Mouse (Mus musculus): ENCODE data around the gene Nemf. TPM values are rescaled to one million over a fixed set of nuclear protein-coding genes. Genes with fewer than 3 reads are reported as not detected.
"Not testable (repeated sequence)": the region's sequence is repeated elsewhere in the genome, so short reads cannot be mapped to it uniquely, and the experiment has no call there.

The Nemf gene
- polyA plus RNA-seq, 1 experiment = 6.2 TPM

GRCm38 (mm10) chr12:69372731-69373331 lies 15.9 kb upstream of the Nemf start:
- no peak for DNase-seq (ENCODE audit: low read depth)

DNA sequence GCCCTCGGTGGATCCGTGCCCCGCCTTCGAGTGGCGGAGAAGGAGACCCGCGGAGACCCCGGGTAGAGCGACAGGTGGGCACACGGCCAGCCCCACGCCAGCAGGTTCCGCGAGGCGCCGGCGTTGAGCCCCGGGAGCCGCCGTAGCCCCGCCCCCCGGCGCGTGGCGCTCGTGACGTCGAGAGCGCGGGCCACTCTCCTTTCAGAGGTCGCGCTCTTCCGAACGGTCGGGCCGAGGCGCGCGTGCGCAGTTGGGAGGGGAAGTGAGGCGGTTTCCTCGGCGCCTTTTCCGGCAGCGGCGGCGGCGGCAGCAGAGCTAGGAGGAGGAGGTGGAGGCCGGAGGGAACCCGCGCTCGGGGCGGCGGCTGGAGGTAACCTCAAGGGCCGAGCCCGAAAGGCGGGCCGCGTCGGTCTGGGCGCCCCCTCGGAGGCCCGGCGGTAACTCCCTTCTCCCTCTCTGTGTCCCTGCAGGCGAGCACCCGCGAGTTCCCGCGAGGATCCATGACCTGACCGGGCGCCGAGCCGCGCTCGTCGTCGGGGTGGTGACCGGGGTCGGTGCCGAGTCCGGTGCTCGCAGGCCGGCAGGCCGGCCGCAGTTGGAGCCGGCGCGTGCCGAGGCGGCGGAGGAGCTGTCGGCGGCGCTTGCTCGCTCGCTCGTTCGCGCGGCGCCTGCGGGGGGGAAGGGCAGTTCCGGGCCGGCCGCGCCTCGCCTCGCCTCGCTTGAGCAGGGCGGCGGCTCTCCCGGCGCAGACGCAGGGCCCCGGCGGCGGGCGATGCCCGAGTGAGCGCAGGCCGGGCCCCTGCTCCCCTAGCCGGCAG lies 15.1 kb upstream of the Nemf start, which contains the start of the genes Arf6 and Gm9887:
Arf6 (plus strand) TSS at position 297 of the 818 bp plus-strand sequence.
Gm9887 (minus strand) TSS at position 605 of the 818 bp plus-strand sequence.
- DNase-seq (ENCODE audit: low read depth) = peak; percentile 54

DNA sequence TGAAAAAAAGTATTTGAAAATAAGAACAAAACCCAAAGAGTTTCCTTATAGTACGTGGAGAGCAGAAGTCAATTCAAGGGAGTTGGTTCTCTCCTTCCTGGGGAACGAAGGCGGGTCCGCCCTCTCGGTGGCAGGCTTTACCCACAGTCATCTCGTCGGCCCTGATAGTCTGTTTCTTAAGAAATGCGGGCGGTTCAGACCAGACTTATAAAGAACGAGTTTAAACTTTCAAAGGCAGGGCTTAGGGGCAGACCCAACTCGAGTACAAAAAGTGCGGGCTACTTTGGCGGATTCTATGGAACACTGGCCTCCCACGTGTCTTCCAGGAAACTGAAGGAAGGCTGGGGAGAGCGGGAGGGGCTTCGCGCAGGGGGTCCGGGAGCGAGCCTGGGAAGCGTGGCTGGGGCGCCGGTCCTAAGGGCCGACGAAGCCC lies 14.5 kb upstream of the Nemf start:
- peak; percentile 41 for DNase-seq (ENCODE audit: low read depth)

DNA sequence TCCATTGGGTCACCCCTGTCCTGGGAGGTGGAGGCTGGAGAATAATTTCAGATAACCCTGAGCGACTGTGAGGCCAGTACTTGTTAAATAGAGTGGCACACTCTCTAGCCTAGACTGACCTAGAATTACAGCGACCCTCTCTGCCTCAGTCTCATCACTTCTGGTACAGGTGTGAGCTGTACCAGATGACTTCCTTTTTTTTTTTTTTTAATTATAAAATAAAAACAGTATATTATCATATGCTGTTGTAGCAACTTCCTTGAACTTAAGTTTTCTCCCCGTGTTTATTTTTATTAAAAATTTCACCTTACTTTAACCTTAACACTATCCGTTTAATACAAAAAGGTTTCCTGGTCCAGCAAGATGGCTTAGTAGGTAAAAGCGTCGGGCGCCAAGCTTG lies 14.0 kb upstream of the Nemf start:
- DNase-seq (ENCODE audit: low read depth) = no peak

GRCm38 (mm10) chr12:69367557-69367956 lies 10.6 kb upstream of the Nemf start:
- no peak for DNase-seq (ENCODE audit: low read depth)

DNA sequence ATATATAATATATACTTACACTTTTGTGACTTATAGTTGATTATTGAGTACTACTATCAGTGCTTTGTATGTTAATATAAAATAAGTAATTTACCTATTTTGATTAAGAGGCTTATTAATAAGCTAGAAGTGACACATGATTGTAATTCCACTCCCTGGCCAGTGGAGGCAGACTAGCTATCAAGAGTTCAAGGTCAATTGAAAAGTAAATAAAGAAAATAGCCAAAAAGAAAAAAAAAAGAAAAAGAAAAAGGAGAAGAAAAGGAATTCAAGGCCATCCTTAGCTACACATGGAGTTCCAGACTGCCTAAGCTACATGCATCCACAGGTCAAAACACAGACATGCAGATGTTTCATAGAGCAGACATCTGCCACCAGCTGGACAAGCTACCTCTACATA lies 9.5 kb upstream of the Nemf start:
- no peak for DNase-seq (ENCODE audit: low read depth)

- no peak for DNase-seq (ENCODE audit: low read depth)
Observed at GRCm38 (mm10) chr12:69365757-69366156, 8.8 kb upstream of the Nemf start.

- DNase-seq (ENCODE audit: low read depth) = no peak
Observed at GRCm38 (mm10) chr12:69363899-69364762, 7.2 kb upstream of the Nemf start.

DNA sequence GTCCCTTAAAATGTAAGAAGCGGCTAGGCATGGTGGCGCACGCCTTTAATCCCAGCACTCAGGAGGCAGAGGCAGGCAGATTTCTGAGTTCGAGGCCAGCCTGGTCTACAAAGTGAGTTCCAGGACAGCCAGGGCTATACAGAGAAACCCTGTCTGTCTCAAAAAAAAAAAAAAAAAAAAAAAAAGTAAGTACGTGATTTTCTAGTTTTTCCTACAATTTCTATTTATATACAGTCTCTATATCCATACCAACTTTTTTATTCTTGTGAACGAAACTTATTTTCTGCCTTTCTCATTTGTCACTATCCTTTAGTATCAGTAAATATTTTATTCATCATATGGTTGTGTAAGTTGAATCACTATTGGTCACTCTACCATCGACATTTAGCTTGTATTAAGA lies 6.1 kb upstream of the Nemf start:
- DNase-seq (ENCODE audit: low read depth) = not testable (repeated sequence)

- DNase-seq (ENCODE audit: low read depth) = no peak
Observed at GRCm38 (mm10) chr12:69362388-69362787, 5.4 kb upstream of the Nemf start.

GRCm38 (mm10) chr12:69361919-69362318 lies 5.0 kb upstream of the Nemf start:
- DNase-seq (ENCODE audit: low read depth) = no peak

- DNase-seq (ENCODE audit: low read depth) = peak; percentile 61
Observed at GRCm38 (mm10) chr12:69360997-69361899, 4.3 kb upstream of the Nemf start.

- no peak for DNase-seq (ENCODE audit: low read depth)
Observed at GRCm38 (mm10) chr12:69360655-69360996, 3.7 kb upstream of the Nemf start.

DNA sequence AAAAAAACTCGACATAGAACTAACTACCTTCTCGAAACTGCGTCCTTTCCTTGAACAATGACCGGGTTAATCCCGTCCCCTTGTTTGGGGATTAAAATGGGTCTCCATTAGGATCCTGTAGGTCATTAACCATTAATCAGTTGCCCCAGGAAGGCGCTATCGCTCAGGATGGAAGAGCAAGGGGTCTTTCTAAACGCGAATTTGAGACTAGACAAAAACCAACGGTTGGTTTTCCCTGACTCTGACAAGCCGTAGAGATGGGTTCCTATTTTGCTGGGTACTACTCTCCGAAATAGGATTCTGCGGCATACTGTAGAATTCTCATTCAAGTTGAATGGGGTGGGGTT lies 308 bp upstream of the Nemf start:
- peak; percentile 37 for DNase-seq (ENCODE audit: low read depth)

DNA sequence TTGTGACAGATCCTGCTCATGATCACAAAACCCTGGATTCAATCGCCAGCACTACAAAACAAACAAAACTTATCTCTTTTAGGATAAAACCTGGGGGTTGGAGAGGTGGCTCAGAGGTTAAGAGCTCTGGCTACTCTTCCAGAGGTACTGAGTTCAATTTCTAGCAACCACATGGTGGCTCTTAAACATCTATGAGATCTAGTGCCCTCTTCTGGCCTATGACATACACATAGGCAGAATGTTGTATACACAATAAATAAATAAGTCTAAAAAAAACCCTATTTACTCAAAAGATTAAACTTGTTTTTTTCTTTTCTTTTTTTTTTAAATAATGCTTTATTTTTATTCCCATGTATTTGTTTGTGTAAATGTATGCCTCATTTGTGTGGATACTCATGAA lies 5.3 kb downstream of the Nemf start:
- no peak for DNase-seq (ENCODE audit: low read depth)

- DNase-seq (ENCODE audit: low read depth) = no peak
Observed at GRCm38 (mm10) chr12:69349928-69350327, 7.0 kb downstream of the Nemf start.

GRCm38 (mm10) chr12:69333547-69333946 lies 23.4 kb downstream of the Nemf start:
- DNase-seq (ENCODE audit: low read depth) = no peak

DNA sequence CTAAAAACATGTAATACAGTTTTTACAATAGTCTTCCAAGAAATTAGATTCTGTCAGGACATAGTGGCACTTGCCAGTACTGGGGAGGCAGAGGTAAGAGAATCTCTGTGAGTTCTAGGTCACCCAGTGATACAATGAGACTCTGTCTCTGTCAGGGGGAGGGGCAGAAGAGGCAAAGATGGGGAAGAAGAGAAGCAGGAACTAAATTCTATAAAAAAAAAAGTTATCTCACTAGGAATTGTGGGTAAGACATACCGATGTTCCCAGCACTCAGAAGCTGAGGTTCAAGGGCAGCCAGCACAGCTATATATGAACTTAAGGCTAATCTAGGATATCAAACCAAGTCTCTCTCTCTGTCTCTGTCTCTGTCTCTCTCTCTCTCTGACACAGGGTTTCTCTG lies 24.8 kb downstream of the Nemf start:
- DNase-seq (ENCODE audit: low read depth) = no peak

DNA sequence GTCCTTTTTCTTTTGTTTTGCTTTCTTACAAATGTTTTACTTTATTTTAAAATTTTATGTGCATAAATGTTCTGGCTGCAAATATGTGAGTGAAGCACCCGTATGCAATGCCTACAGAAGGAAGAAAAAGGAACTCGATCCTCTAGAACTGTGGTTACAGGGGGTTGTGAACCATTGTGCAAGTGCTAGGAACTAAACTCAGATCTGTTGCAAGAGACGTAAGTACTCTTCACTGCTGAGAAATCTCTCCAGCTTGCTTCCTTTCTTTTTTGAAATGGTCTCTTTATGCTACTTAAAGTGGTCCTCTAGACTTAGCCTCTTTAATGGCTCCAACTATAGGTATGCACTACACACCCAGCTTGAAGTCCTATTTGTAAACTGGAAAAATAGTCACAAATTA lies 25.8 kb downstream of the Nemf start:
- no peak for DNase-seq (ENCODE audit: low read depth)

GRCm38 (mm10) chr12:69318431-69318830 lies 38.5 kb downstream of the Nemf start:
- no peak for DNase-seq (ENCODE audit: low read depth)

DNA sequence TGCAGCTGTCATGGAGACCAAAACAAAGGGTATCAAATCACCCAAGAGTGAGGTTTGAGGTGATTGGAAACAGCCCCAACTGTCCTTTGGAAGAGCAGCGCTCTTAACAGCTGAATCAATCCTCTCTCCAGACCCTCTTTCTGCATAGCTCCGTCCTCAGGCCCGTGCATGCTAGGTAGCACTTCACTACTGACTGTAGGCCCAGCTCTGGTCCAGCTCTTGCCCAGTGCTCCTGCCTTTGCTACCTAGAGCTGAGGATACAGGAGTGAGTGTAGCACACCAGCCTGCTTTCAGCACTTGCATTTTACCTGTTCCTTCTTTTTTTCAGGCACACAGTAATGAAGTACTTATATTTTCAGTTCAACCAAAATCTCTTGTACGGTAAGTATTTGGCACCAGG lies 47.3 kb downstream of the Nemf start:
- no peak for DNase-seq (ENCODE audit: low read depth)

Measured in gonadal fat pad, adult 2 months (tissue).